Mouse (Mus musculus) adrenal gland, postnatal 25 days (tissue): ENCODE data around the gene Slc2a2. TPM values are rescaled to one million over a fixed set of nuclear protein-coding genes. Genes with fewer than 3 reads are reported as not detected.
A peak's percentile ranks its signal among the peaks of the same experiment; 100 is the strongest.
"Not testable (repeated sequence)": the region's sequence is repeated elsewhere in the genome, so short reads cannot be mapped to it uniquely, and the experiment has no call there.

Experiments
- DNase-seq: peaks from one replicate; pipeline ENCODE4 v3.0.0; 2021; ENCODE audit warnings: mixed read lengths
- total RNA-seq: library from RNA; stranded (reverse); gene quantifications from 2 replicates; pipeline ENCODE4 v1.2.3, GENCODE M21; 2021

Slc2a2 gene
- total RNA-seq, 1 experiment from 2014 or later: not detected

- no peak for DNase-seq
Measured at GRCm38 (mm10) chr3:28734712-28735111, 37.0 kb downstream of the Slc2a2 start.

- no peak for DNase-seq
Measured at GRCm38 (mm10) chr3:28736981-28737380, 39.3 kb downstream of the Slc2a2 start.

- DNase-seq: no peak
Measured at GRCm38 (mm10) chr3:28740353-28740752, 42.6 kb downstream of the Slc2a2 start.

- DNase-seq: no peak
Measured at GRCm38 (mm10) chr3:28743251-28743650, 45.5 kb downstream of the Slc2a2 start.

- DNase-seq: peak; percentile 59
Measured at GRCm38 (mm10) chr3:28745835-28746483, 48.3 kb downstream of the Slc2a2 start.

GRCm38 (mm10) chr3:28748151-28748550 lies 50.4 kb downstream of the Slc2a2 start:
- DNase-seq: no peak

GRCm38 (mm10) chr3:28748956-28749355 lies 51.3 kb downstream of the Slc2a2 start:
- no peak for DNase-seq

- DNase-seq: no peak
Measured at GRCm38 (mm10) chr3:28755477-28755876, 57.8 kb downstream of the Slc2a2 start.

- DNase-seq: no peak
Measured at GRCm38 (mm10) chr3:28761225-28761789, 63.6 kb downstream of the Slc2a2 start.

GRCm38 (mm10) chr3:28766935-28767334 lies 69.2 kb downstream of the Slc2a2 start:
- no peak for DNase-seq

GRCm38 (mm10) chr3:28768222-28768621 lies 70.5 kb downstream of the Slc2a2 start:
- DNase-seq: no peak

GRCm38 (mm10) chr3:28772919-28773318 lies 75.2 kb downstream of the Slc2a2 start:
- not testable (repeated sequence) for DNase-seq

GRCm38 (mm10) chr3:28775361-28775760 lies 77.7 kb downstream of the Slc2a2 start:
- no peak for DNase-seq

- DNase-seq: no peak
Measured at GRCm38 (mm10) chr3:28775958-28776357, 78.3 kb downstream of the Slc2a2 start.

GRCm38 (mm10) chr3:28776491-28776890 lies 78.8 kb downstream of the Slc2a2 start:
- no peak for DNase-seq

GRCm38 (mm10) chr3:28780511-28780910 lies 82.8 kb downstream of the Slc2a2 start:
- no peak for DNase-seq

Other genes starting within 250 kb of the Slc2a2 start
- 1.8 and 2.3 TPM in 2 replicates for gene Eif5a2, start 83.4 kb downstream of the Slc2a2 start, total RNA-seq
- gene Rpl22l1, start 107.5 kb downstream of the Slc2a2 start, total RNA-seq: 158 and 261 TPM in 2 replicates
- gene Gm1527, start 194.7 kb downstream of the Slc2a2 start, total RNA-seq: not detected in 2 replicates